Mouse (Mus musculus): Measurements from ENCODE around the gene Tmem69.
A peak's percentile ranks its signal among the peaks of the same experiment; 100 is the strongest.

The Tmem69 gene

DNA sequence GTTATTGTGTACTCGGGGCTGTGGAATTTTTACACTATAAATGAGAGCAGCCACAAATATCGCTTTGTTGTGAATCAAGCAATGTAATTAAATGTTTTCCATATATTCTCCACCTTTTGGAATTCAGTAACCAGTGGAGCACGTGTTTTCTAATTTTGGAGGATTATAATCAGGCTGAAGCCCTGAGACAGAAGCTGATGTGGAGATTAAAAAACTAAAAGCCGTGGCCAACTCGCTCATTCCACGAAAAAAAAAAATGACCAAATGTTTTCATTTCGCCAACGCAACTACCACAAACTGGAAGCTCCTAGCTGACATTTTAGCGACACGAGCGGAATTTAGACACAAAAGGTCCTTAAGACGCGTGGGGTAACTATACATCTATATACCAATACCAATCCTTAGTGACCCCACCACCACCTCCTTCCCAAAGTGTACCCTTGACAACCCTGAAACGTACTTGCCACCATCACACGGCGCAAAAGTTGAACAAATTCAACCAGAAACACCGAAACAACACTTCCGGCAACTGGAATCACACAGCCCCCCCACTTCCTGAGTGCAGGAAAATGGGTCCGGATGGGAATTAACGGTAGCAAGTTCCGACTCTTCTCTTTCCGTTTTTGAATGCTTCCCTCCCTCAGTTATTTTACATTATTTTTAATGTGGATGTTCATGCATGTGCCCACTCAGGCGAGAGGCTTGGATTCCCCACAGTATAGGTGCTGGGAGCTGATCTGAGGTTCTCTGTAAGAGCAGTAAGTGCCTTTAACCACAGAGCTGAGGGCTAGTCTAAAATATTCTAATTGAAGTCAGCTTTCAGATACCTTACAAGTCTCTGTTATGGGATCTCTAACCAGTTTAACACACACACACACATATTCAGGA, at the start of gene Tmem69:
TSS of gene Tmem69 (minus strand) at position 524 of the 888 bp plus-strand sequence.
- DNase-seq, result peak; percentile 80

- DNase-seq, result peak; percentile 88
Measured at GRCm38 (mm10) chr4:116596978-116597881, 41.5 kb upstream of the Tmem69 start.

- no peak for DNase-seq
Measured at GRCm38 (mm10) chr4:116596379-116596778, 40.6 kb upstream of the Tmem69 start, which contains the start of gene Ccdc17. Gene Ccdc17, plus strand, starts transcription at chr4:116596654.

- no peak for DNase-seq
Measured at GRCm38 (mm10) chr4:116595793-116596192, 40.1 kb upstream of the Tmem69 start.

DNA sequence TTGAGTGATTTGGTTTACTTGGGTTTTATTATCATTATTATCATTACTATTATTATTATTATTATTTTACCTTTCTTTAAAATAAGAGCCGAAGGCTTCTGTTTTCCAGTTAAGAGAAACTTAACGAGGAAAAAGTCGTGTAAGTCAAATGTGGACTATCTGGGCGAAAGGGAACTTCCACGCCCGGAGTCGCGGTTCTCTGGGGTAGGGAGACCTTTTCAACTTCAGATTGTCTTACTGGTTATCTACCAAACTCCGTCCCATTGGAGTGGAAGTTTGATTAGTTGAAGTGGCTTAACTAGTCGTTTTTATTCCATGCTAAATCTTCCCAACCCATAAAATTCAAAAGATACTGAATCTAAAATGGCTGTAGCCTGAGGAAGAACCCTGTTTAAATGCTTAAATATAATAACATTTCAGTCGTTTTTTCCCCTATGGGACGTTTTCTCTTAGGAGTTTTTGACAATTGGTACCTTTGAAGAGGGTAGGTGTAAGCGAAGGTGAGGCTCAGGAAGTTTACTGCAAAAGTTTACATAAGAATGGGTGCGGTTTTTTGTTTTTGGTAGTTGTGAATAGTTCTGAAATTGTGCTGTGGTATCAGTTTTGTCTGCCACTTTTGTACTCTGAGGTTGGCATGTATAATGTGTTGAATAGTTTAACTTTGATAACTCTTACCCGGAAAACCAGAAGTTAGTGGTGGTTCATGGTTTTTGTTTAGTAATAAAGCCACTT, 2.6 kb upstream of the Tmem69 start:
- DNase-seq, result peak; percentile 50

DNA sequence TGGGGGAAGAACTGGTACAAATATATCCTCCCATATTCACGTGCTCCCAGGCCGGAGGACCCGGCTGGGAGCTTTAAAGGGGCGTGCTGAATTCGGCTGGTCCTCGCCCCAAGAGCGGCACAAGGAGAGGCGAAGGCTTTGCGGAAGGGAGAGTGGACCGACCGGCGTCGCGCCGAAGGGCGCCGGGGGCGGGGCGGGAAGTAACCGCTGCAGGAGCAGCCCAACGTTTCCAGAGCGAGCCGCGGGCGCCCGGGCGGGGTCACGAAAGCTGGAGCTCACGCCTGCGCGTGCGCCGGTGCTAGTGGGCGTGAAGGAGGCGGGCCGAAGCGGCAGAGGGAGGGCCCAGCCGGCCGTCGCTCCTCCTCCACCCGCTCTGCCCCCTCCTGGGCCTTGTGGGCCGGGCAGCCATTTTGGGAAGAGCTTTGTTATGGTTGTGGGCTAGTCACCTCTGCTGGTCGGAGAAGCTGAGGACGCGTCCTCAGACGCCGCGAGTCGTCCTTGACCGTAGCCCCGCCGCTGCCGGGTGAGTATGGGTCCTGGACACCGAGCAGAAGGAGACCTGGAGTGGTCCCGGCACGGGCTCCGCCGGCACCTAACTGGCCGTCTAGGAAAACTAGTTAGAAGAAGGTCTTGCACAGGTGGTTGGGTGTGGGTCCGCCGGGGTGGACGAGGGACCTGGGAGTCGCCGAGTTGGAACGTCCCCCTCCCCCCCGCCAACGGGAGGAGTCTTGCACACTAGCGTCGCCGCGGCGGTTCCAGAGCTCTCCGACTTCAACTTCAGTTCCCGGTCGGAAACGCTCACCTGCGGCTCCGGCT, 1.8 kb upstream of the Tmem69 start, which contains the start of gene Gpbp1l1:
TSS of gene Gpbp1l1 (plus strand) at position 353 of the 816 bp plus-strand sequence.
- DNase-seq, result peak; percentile 99

DNA sequence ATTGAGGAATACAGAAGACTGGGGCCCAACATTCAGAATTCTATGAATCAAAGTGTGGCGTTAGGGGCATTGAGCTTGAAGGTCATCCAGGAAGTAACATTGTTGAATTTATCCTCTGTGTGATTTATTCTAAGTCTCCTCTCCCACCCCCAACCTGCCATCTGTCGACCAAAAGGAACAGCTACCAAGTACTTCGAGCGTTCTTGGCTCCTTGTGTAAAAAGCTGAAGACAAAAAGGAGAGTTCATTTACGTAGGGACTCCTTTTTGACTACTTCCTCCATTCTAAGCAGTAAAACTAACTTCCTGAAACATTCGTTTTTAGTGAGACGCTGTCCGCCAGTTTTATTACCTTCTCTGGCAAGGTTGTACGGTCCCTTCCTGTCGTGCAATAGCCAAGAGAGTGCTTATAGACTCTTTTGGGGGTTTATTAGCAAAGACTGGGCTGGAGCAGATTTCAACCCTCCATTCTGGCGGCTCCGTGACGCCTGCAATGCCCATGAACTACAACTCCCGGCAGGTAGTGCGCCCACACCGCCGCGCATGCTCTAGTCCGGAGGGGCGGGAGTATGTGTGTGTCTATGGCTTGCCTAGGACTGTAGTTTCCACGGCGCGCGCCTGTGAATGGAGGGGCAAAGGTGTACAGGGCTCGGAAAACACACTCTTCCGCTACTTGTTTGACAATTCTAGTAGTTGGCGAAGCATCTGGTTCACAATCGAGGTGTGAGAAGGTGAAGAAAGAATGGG, 997 bp upstream of the Tmem69 start:
- DNase-seq, result peak; percentile 96

- DNase-seq, result no peak
Measured at GRCm38 (mm10) chr4:116553035-116553434, 2.7 kb downstream of the Tmem69 start.

- no peak for DNase-seq
Measured at GRCm38 (mm10) chr4:116550432-116550831, 5.3 kb downstream of the Tmem69 start.

DNA sequence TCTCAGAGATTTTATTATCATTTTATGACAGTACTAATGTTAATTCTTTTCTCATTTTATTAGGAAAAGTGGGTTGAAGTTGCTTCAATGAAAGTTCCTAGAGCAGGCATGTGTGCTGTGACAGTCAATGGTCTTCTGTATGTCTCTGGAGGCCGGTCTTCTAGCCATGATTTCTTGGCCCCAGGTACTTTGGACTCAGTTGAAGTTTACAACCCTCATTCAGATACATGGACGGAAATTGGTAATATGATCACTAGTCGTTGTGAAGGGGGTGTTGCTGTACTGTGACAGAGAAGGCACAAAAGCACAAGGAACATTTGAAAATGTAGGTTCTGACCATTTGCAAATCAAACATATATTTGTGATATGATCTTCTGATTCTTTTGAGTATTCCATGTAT, 18.0 kb downstream of the Tmem69 start:
- no peak for DNase-seq

GRCm38 (mm10) chr4:116536351-116536750, 19.4 kb downstream of the Tmem69 start:
- no peak for DNase-seq

GRCm38 (mm10) chr4:116531109-116531508, 24.6 kb downstream of the Tmem69 start:
- no peak for DNase-seq

GRCm38 (mm10) chr4:116507425-116508218, 48.1 kb downstream of the Tmem69 start, which contains the start of gene Ipp:
Gene Ipp, plus strand, starts transcription at chr4:116507549.
- peak; percentile 99 for DNase-seq

DNA sequence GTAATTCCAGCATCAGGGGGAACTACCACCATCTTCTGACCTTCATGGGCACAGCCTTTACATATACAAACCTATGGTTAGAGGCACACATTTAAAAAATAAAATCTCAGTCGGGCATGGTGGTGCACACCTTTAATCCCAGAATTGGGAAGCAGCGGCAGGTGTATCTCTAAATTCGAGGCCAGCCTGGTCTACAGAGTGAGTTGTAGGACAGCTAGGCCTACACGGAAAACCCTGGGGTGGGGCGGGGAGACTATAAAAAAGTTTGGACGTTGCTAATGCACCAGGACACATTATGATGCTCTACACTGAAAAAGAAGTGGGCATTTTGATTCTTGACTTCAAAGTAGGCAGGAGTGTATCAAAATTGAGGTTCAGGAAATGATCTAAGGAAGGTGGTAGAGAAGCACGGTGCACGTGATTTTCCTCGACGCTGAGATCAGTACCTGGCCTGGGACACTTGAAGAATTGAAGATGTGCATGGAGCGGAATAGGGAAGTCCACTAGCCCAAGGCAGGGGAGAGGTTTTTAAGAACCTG, 48.8 kb downstream of the Tmem69 start:
- DNase-seq, result peak; percentile 6

Measured in liver (tissue).